ENCODE assay signal across 8 mouse cellular contexts in the genomic region with DNA sequence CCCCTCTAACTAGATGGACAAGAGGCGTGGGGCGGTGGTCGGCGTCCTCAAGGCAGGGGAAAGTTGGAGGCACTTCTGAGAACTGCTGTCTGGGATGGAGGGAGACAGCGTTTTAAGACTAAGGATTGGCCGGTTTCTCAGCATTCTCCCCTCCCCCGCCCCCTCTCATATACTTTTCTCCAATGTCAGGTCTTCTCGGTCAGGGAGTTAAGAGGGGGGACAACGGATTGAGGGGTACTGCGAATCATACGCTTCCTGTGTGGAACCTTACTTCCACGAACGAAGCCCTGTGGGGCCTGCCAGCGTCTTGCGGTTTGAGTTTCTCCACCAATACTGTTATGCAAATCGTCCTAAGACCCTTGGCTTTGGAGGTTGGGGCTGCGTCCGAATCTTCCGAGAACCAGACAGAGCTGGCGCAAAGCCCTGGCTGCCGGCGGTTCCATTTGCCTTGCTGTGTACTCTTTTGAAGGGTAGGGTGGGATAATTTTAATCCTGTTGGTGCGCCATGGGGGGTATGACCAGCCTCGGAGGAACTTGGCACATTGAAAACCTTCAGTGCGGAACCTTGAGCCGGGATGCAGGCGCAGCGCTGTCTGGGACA. TPM values are rescaled to one million over a fixed set of nuclear protein-coding genes. Genes with fewer than 3 reads are reported as not detected.
DNase-seq lines count a peak whose midpoint lies in the region; ATAC-seq lines count a peak whose summit lies in the region.

No protein-coding gene starts in this region.

- H3K27ac ChIP-seq in forebrain, embryonic 12.5 days: no peak overlapping the region
- H3K27ac ChIP-seq in hindbrain, embryonic 10.5 days: peak overlapping the region; percentile 71; the same call in 1 of the 2 replicates
- no peak overlapping the region for H3K27ac ChIP-seq in limb, embryonic 13.5 days
- 0 out of 2 replicates have a peak overlapping the region, but pooled peaks have one; percentile 20 for H3K27ac ChIP-seq in midbrain, embryonic 12.5 days (replicated peaks)

- peak overlapping the region; percentile 99 for H3K4me2 ChIP-seq in forebrain, embryonic 12.5 days
- H3K4me2 ChIP-seq in limb, embryonic 13.5 days (replicated peaks): peak overlapping the region; percentile 97
- H3K4me2 ChIP-seq in midbrain, embryonic 12.5 days (replicated peaks): peak overlapping the region; percentile 99

- peak overlapping the region; percentile 41; the same call in 1 of the 2 replicates for H3K9ac ChIP-seq in forebrain, embryonic 12.5 days
- H3K9ac ChIP-seq in limb, embryonic 13.5 days: peak overlapping the region; percentile 62; the same call in 1 of the 2 replicates
- peak overlapping the region; percentile 39; the same call in 1 of the 2 replicates for H3K9ac ChIP-seq in midbrain, embryonic 12.5 days (replicated peaks)

- ATAC-seq in CD4-positive, CD25-positive, alpha-beta regulatory T cell, adult 4 months: peak; percentile 6
- ATAC-seq in forebrain, embryonic 12.5 days (ENCODE audit: low FRiP score): no peak
- peak; percentile 8; the same call in 1 of the 2 replicates for ATAC-seq in limb, embryonic 13.5 days (ENCODE audit: low FRiP score, low read depth)
- ATAC-seq in midbrain, embryonic 12.5 days (ENCODE audit: low FRiP score, low read depth): peak; percentile 48; the same call in 1 of the 2 replicates

- no peaks in the 10 kb centered on the region for H3K9me3 ChIP-seq in forebrain, embryonic 12.5 days
- no peaks in the 10 kb centered on the region for H3K9me3 ChIP-seq in hindbrain, embryonic 10.5 days
- no peaks in the 10 kb centered on the region for H3K9me3 ChIP-seq in limb, embryonic 13.5 days
- H3K9me3 ChIP-seq in midbrain, embryonic 12.5 days: no peaks in the 10 kb centered on the region

- peaks cover 40% of the 10 kb centered on the region for H3K27me3 ChIP-seq in forebrain, embryonic 12.5 days
- H3K27me3 ChIP-seq in hindbrain, embryonic 10.5 days (ENCODE audit: insufficient read depth, poor library complexity, severe bottlenecking): peaks cover 43% of the 10 kb centered on the region
- peaks cover 33% of the 10 kb centered on the region for H3K27me3 ChIP-seq in limb, embryonic 13.5 days
- peaks cover 48% of the 10 kb centered on the region for H3K27me3 ChIP-seq in midbrain, embryonic 12.5 days

- WGBS in forebrain, embryonic 12.5 days: under 1% methylated on average over 28 of the region's 28 CpGs
- under 1% methylated on average over 28 of the region's 28 CpGs for WGBS in hindbrain, embryonic 10.5 days
- WGBS in limb, embryonic 13.5 days: under 1% methylated on average over 28 of the region's 28 CpGs
- WGBS in midbrain, embryonic 12.5 days: under 1% methylated on average over 28 of the region's 28 CpGs

- H3K36me3 ChIP-seq in forebrain, embryonic 12.5 days (replicated peaks): no peaks in the 10 kb centered on the region
- no peaks in the 10 kb centered on the region for H3K36me3 ChIP-seq in hindbrain, embryonic 10.5 days
- no peaks in the 10 kb centered on the region for H3K36me3 ChIP-seq in limb, embryonic 13.5 days
- no peaks in the 10 kb centered on the region for H3K36me3 ChIP-seq in midbrain, embryonic 12.5 days

- peaks cover 20% of the 10 kb centered on the region for H3K4me1 ChIP-seq in forebrain, embryonic 12.5 days
- peaks cover 28% of the 10 kb centered on the region for H3K4me1 ChIP-seq in hindbrain, embryonic 10.5 days (replicated peaks)
- H3K4me1 ChIP-seq in limb, embryonic 13.5 days: peaks cover 15% of the 10 kb centered on the region
- H3K4me1 ChIP-seq in midbrain, embryonic 12.5 days: peaks cover 23% of the 10 kb centered on the region

- H3K4me3 ChIP-seq in forebrain, embryonic 12.5 days (replicated peaks): peak overlapping the region; percentile 55
- peak overlapping the region; percentile 77 for H3K4me3 ChIP-seq in hindbrain, embryonic 10.5 days
- H3K4me3 ChIP-seq in limb, embryonic 13.5 days: peak overlapping the region; percentile 66
- peak overlapping the region; percentile 55 for H3K4me3 ChIP-seq in midbrain, embryonic 12.5 days

- DNase-seq in adipocyte (ENCODE audit: low spot score): peak; percentile 63
- DNase-seq in hindbrain, embryonic 10.5 days (ENCODE audit: low spot score): peak; percentile 58
- peak; percentile 52 for DNase-seq in testis, postnatal 10 days (ENCODE audit: low spot score)
- DNase-seq in right cerebral cortex, postnatal 14 days: no peak

RNA-seq across cellular contexts. Expression of gene Aff1, which starts 1.0 kb away (rescaled TPM):
- polyA plus RNA-seq in CD4-positive, CD25-positive, alpha-beta regulatory T cell, adult 4 months (2017; shearing (Covaris generic)): 10 to 100 TPM in 1 of 2 experiments, 1 to 10 TPM in 1; 9.4 to 18.2 TPM
- 3.7 and 4.3 TPM in 2 replicates for polyA plus RNA-seq in forebrain, embryonic 12.5 days (2016; fragmentation: Nextera tagmentation; extraction: Ambion mirVana)
- 5.7 and 6.5 TPM in 2 replicates for polyA plus RNA-seq in hindbrain, embryonic 10.5 days (2016; fragmentation: Nextera tagmentation; extraction: Ambion mirVana)
- 4.0 and 4.1 TPM in 2 replicates for polyA plus RNA-seq in limb, embryonic 13.5 days (2015; fragmentation: Nextera tagmentation; extraction: Ambion mirVana)
- polyA plus RNA-seq in midbrain, embryonic 12.5 days (2016; fragmentation: Nextera tagmentation; extraction: Ambion mirVana): 5.3 TPM in 2 replicates

RNA-seq across cellular contexts. Expression of gene 1700016H13Rik, which starts 37.3 kb away (rescaled TPM):
- not detected for polyA plus RNA-seq in CD4-positive, CD25-positive, alpha-beta regulatory T cell, adult 4 months (2017; shearing (Covaris generic))
- not detected in 2 replicates for polyA plus RNA-seq in forebrain, embryonic 12.5 days (2016; fragmentation: Nextera tagmentation; extraction: Ambion mirVana)
- 0.40 and 0.64 TPM in 2 replicates for polyA plus RNA-seq in hindbrain, embryonic 10.5 days (2016; fragmentation: Nextera tagmentation; extraction: Ambion mirVana)
- not detected in 2 replicates for polyA plus RNA-seq in limb, embryonic 13.5 days (2015; fragmentation: Nextera tagmentation; extraction: Ambion mirVana)
- polyA plus RNA-seq in midbrain, embryonic 12.5 days (2016; fragmentation: Nextera tagmentation; extraction: Ambion mirVana): 0.16 and 0.34 TPM in 2 replicates

Comparison
In these comparisons a context has a peak if more than half of its experiments do, and no peak if none do; other contexts are left out.
1. H3K27ac ChIP-seq: peak in hindbrain, embryonic 10.5 days (single experiment) and midbrain, embryonic 12.5 days (single experiment); none in forebrain, embryonic 12.5 days (single experiment) and limb, embryonic 13.5 days (single experiment).
2. Peak in every context shown above with its lines, with median percentiles within 50 percentile points of each other: H3K4me2 ChIP-seq, H3K4me3 ChIP-seq and H3K9ac ChIP-seq.